Mouse (Mus musculus) heart, adult 2 months (tissue): ENCODE measurements around the gene Lypd6b.

Source experiments
- CTCF ChIP-seq: fragments of 200-600 bp; IDR thresholded peaks from 2 replicates; pipeline ENCODE4 v1.8.1; 2022; ENCODE audit warnings: antibody characterized with exemption, mild to moderate bottlenecking, moderate library complexity
- EP300 ChIP-seq: fragments of 200-500 bp; IDR thresholded peaks from 2 replicates; pipeline ENCODE4 v1.6.1; 2011; ENCODE audit warnings: low read depth, low read length, control low read depth; ENCODE audit not compliant: insufficient read depth
- POLR2A ChIP-seq: fragments of 200-500 bp; IDR thresholded peaks from 2 replicates; pipeline ENCODE4 v1.6.1; 2011; ENCODE audit warnings: mild to moderate bottlenecking, low read depth, low read length, control low read depth; ENCODE audit not compliant: insufficient read depth

- TF ChIP-seq EP300: no peak
- no peak for TF ChIP-seq CTCF
- no peak for TF ChIP-seq POLR2A
These were observed 1.2 kb downstream of the Lypd6b start for GRCm38 (mm10) chr2:49788643-49789042.
